9 mouse cellular contexts compared by ENCODE assay signal in genomic region chr3:141549661-141550060, GRCm38 (mm10).
A peak's percentile ranks its signal among the peaks of the same experiment; 100 is the strongest.
DNase-seq lines count a peak whose midpoint lies in the region.
"Had no signal": no experiment of that assay in that cellular context is flagged by ENCODE, and none has a peak within 500 bp of the region (broad histone marks: within the 10 kb centered on the region; RNA-seq: fewer than 3 reads in every experiment).

No protein-coding gene starts in this region.

- DNase-seq in adrenal gland, postnatal 36 days = peak; percentile 0 to 10
- no peak for DNase-seq in adrenal gland, postnatal 25 days
- peak; percentile 17 for DNase-seq in left cerebral cortex, postnatal 4 days
- DNase-seq in left cerebral cortex, adult 18-20 months (ENCODE audit: low spot score in 2 of 2) = no peak
- DNase-seq in embryo, embryonic 10 days (ENCODE audit: low spot score) = peak; percentile 36
- DNase-seq in mesoderm, embryonic 11.5 days (ENCODE audit: low read depth, low spot score) = peak; percentile 25
- no peak for DNase-seq in urinary bladder, postnatal 14 days (ENCODE audit: low spot score)
- DNase-seq in frontal cortex, adult 2 months (ENCODE audit: extremely low spot score in 1 of 2, low spot score in 1 of 2) = no peak
- DNase-seq: gastrocnemius, postnatal 10 days had no signal

- intact Hi-C loops in left cerebral cortex, postnatal 4 days (cut with DNase I) = no loop called here

Comparison
In these comparisons a context has a peak if more than half of its experiments do, and no peak if none do; other contexts are left out.
1. DNase-seq: peak in adrenal gland, postnatal 36 days (2 of 2), left cerebral cortex, postnatal 4 days (single experiment), embryo, embryonic 10 days (single experiment) and mesoderm, embryonic 11.5 days (single experiment); none in adrenal gland, postnatal 25 days (single experiment), left cerebral cortex, adult 18-20 months (0 of 2), urinary bladder, postnatal 14 days (single experiment) and frontal cortex, adult 2 months (0 of 2).